Mouse (Mus musculus) limb, embryonic 11.5 days (tissue): ENCODE results near the gene Ak1. TPM values are rescaled to one million over a fixed set of nuclear protein-coding genes. Genes with fewer than 3 reads are reported as not detected.

Source experiments
- ATAC-seq: fragments of 200-750 bp; cut with Nextera tagmentation; 2 replicates; pipeline ENCODE4 v1.8.0; 2017; ENCODE audit warnings: low read depth; ENCODE audit not compliant: insufficient number of reproducible peaks, low FRiP score, low TSS enrichment
- DNase-seq: peaks from one replicate; pipeline ENCODE4 v3.0.0-alpha.2; 2015; ENCODE audit warnings: low spot score
- H3K27ac ChIP-seq: fragments of 300-500 bp; sonication (generic); replicated peaks from 2 replicates; pipeline ENCODE4 v1.5.1; 2014; ENCODE audit warnings: low read depth, mild to moderate bottlenecking, low read length
- H3K27me3 ChIP-seq: fragments of 300-500 bp; sonication (generic); 2 replicates; pipeline ENCODE4 v1.6.1; 2014; ENCODE audit warnings: mild to moderate bottlenecking, low read length, mixed read lengths; ENCODE audit not compliant: control insufficient read depth, insufficient read depth
- H3K36me3 ChIP-seq: fragments of 300-500 bp; sonication (generic); 2 replicates; pipeline ENCODE4 v1.6.1; 2014; ENCODE audit warnings: mild to moderate bottlenecking, low read length, moderate library complexity, mixed read lengths; ENCODE audit not compliant: control insufficient read depth, insufficient read depth
- H3K4me1 ChIP-seq: fragments of 300-500 bp; sonication (generic); 2 replicates; pipeline ENCODE4 v1.6.1; 2014; ENCODE audit warnings: low read length, mixed read lengths; ENCODE audit not compliant: control insufficient read depth, insufficient read depth
- H3K4me2 ChIP-seq: fragments of 300-500 bp; sonication (generic); 2 replicates; pipeline ENCODE4 v1.6.1; 2014; ENCODE audit warnings: low read depth, mild to moderate bottlenecking, moderate library complexity; ENCODE audit not compliant: severe bottlenecking
- H3K4me3 ChIP-seq: fragments of 300-500 bp; sonication (generic); 2 replicates; pipeline ENCODE4 v1.5.1; 2014; ENCODE audit warnings: low read depth, low read length
- H3K9ac ChIP-seq: fragments of 300-500 bp; sonication (generic); 2 replicates; pipeline ENCODE4 v1.6.1; 2014; ENCODE audit warnings: mild to moderate bottlenecking, low read length
- H3K9me3 ChIP-seq: fragments of 300-500 bp; sonication (generic); 2 replicates; pipeline ENCODE4 v1.6.1; 2016; ENCODE audit warnings: low read length; ENCODE audit not compliant: control insufficient read depth
- WGBS: fragments of 180-500 bp; shearing (Covaris S2); extraction: QIAGEN DNeasy Blood & Tissue Kit; methylation state at CpG from one replicate; pipeline ENCODE4 v1.1.7; 2014; 5-methylcytosine and 5-hydroxymethylcytosine counted together
- microRNA counts: library from miRNA; unstranded; fragments of <30 nt; microRNA quantifications from one replicate; lab custom pipeline; 2016
- microRNA-seq: library from miRNA; unstranded; fragments of <30 nt; microRNA quantifications from one replicate; pipeline ENCODE4, GENCODE M21; 2016
- polyA plus RNA-seq: library from polyadenylated mRNA; unstranded; fragments of >200 nt; fragmentation: Nextera tagmentation; extraction: Ambion mirVana; gene quantifications from 2 replicates; pipeline ENCODE4 v1.2.1, GENCODE M21; 2014

Ak1 gene
- polyA plus RNA-seq, 1 experiment from 2014 or later, result 29.8 TPM

GRCm38 (mm10) chr2:32683701-32684100 is 62.1 kb downstream of the Ak1 start:
- Histone ChIP-seq H3K4me2 (no peak overlapping the region), H3K36me3 (peaks cover 20% of the 10 kb centered on the region), H3K4me1 (peaks cover 8% of the 10 kb centered on the region; the same call in 1 of the 2 replicates), H3K4me3 (no peak overlapping the region), H3K9ac (no peak overlapping the region), H3K27me3 (no peaks in the 10 kb centered on the region), H3K9me3 (no peaks in the 10 kb centered on the region), H3K27ac (no peak overlapping the region)
- ATAC-seq (no peak), DNase-seq (no peak)
- WGBS, result 91% methylated on average over 10 of the region's 10 CpGs

MicroRNAs encoded within 50 kb of the gene (microRNA counts, 519-probe panel; counts per million panel counts)
- not detected for microRNA mmu-miR-1954 (lab: Ali Mortazavi, UCI)

Small RNA genes lying within 50 kb of the gene (microRNA-seq; reads per million reads assigned to microRNA genes)
- gene Gm47291 (not detected), gene Mir1954 (not detected)

Other genes with a start within 250 kb of the Ak1 start
- gene 1110008P14Rik, start 239.8 kb upstream of the Ak1 start, polyA plus RNA-seq, result 39.4 and 44.4 TPM in 2 replicates
- gene Lcn2, start 233.5 kb upstream of the Ak1 start, polyA plus RNA-seq, result 0.35 TPM in 1 of 2 replicates, not detected in the other
- 29.0 and 32.3 TPM in 2 replicates for gene Ptges2, start 225.9 kb upstream of the Ak1 start, polyA plus RNA-seq
- 5.6 and 6.9 TPM in 2 replicates for gene Naif1, start 171.3 kb upstream of the Ak1 start, polyA plus RNA-seq
- 19.2 and 21.9 TPM in 2 replicates for gene Slc25a25, start 170.3 kb upstream of the Ak1 start, polyA plus RNA-seq
- 9.8 and 12.4 TPM in 2 replicates for gene Fam102a, start 86.4 kb upstream of the Ak1 start, polyA plus RNA-seq
- gene Dpm2, start 50.9 kb upstream of the Ak1 start, polyA plus RNA-seq, result 89.0 and 98.6 TPM in 2 replicates
- 3.3 and 4.0 TPM in 2 replicates for gene Pip5kl1, start 47.0 kb upstream of the Ak1 start, polyA plus RNA-seq
- gene 9430097D07Rik, start 46.1 kb upstream of the Ak1 start, polyA plus RNA-seq, result 0.33 and 0.34 TPM in 2 replicates
- 21.2 and 21.5 TPM in 2 replicates for gene St6galnac4, start 34.7 kb upstream of the Ak1 start, polyA plus RNA-seq
- gene St6galnac6, start 22.0 kb upstream of the Ak1 start, polyA plus RNA-seq, result 6.5 and 7.5 TPM in 2 replicates
- gene Eng, start 24.8 kb downstream of the Ak1 start, polyA plus RNA-seq, result 19.3 TPM in 2 replicates
- 22.1 and 23.2 TPM in 2 replicates for gene Fpgs, start 82.4 kb downstream of the Ak1 start, polyA plus RNA-seq
- 98.3 and 101 TPM in 2 replicates for gene Cdk9, start 91.3 kb downstream of the Ak1 start, polyA plus RNA-seq
- gene Sh2d3c, start 99.3 kb downstream of the Ak1 start, polyA plus RNA-seq, result 12.2 and 13.1 TPM in 2 replicates
- 0.13 TPM in 1 of 2 replicates, not detected in the other for gene 6330409D20Rik, start 119.3 kb downstream of the Ak1 start, polyA plus RNA-seq
- gene Tor2a, start 135.5 kb downstream of the Ak1 start, polyA plus RNA-seq, result 58.5 and 60.2 TPM in 2 replicates
- 0.13 and 0.56 TPM in 2 replicates for gene Ttc16, start 153.9 kb downstream of the Ak1 start, polyA plus RNA-seq
- 3.7 and 5.2 TPM in 2 replicates for gene Ptrh1, start 154.0 kb downstream of the Ak1 start, polyA plus RNA-seq
- gene Cfap157, start 162.7 kb downstream of the Ak1 start, polyA plus RNA-seq, result 0.27 and 0.37 TPM in 2 replicates
- 15.2 and 17.7 TPM in 2 replicates for gene Stxbp1, start 225.5 kb downstream of the Ak1 start, polyA plus RNA-seq